Mouse (Mus musculus) MEL (cell line): ENCODE results near the gene Gas2. TPM values are rescaled to one million over a fixed set of nuclear protein-coding genes. Genes with fewer than 3 reads are reported as not detected.

Source experiments
- DNase-seq: peaks from one replicate; pipeline ENCODE4 v3.0.0; 2011; ENCODE audit warnings: low read depth, low spot score
- H3K27ac ChIP-seq: 2 replicates; pipeline ENCODE4 v1.5.1; 2012; ENCODE audit warnings: low read depth, mild to moderate bottlenecking, control low read depth, low read length, moderate library complexity; ENCODE audit not compliant: control insufficient read depth
- H3K27me3 ChIP-seq, 2 experiments: fragments of 150-350 bp in 1 of 2; sonication (generic) in 1 of 2; 2 replicates each; pipeline ENCODE4 v1.6.1; 2012; ENCODE audit warnings: low read length in 2 of 2, mild to moderate bottlenecking in 2 of 2, improper control_type of control experiment in 1 of 2, moderate library complexity in 1 of 2; ENCODE audit not compliant: insufficient read depth in 2 of 2, control insufficient read depth in 1 of 2
- H3K36me3 ChIP-seq, 2 experiments: 2 replicates each; pipeline ENCODE4 v1.6.1; 2012 to 2014; ENCODE audit warnings: low read length in 2 of 2, improper control_type of control experiment in 1 of 2, inconsistent platforms in 1 of 2, mild to moderate bottlenecking in 1 of 2; ENCODE audit not compliant: insufficient read depth in 2 of 2, control insufficient read depth in 1 of 2
- H3K4me1 ChIP-seq, 2 experiments: fragments of 150-350 bp in 1 of 2; sonication (generic) in 1 of 2; 2 replicates each; pipeline ENCODE4 v1.6.1; 2012; ENCODE audit warnings: low read length in 2 of 2, improper control_type of control experiment in 1 of 2, mild to moderate bottlenecking in 1 of 2; ENCODE audit not compliant: insufficient read depth in 2 of 2, control insufficient read depth in 1 of 2
- H3K4me3 ChIP-seq, 2 experiments: fragments of 150-350 bp in 1 of 2; sonication (generic) in 1 of 2; 2 replicates each; pipeline ENCODE4 v1.5.1; 2012; ENCODE audit warnings: low read depth in 2 of 2, low read length in 2 of 2, mild to moderate bottlenecking in 2 of 2, moderate library complexity in 2 of 2, control low read depth in 1 of 2, improper control_type of control experiment in 1 of 2; ENCODE audit not compliant: control insufficient read depth in 1 of 2, insufficient read depth in 1 of 2
- H3K79me2 ChIP-seq: 2 replicates; pipeline ENCODE4 v1.6.1; 2012; ENCODE audit warnings: mild to moderate bottlenecking, low read length, moderate library complexity; ENCODE audit not compliant: control insufficient read depth, poor library complexity, insufficient read depth
- H3K9ac ChIP-seq: 2 replicates; pipeline ENCODE4 v1.6.1; 2012; ENCODE audit warnings: low read depth, mild to moderate bottlenecking, control low read depth, low read length, moderate library complexity; ENCODE audit not compliant: control insufficient read depth, poor library complexity, severe bottlenecking
- H3K9me3 ChIP-seq: fragments of 150-350 bp; sonication (generic); replicated peaks from 2 replicates; pipeline ENCODE4 v1.6.1; 2012; ENCODE audit warnings: mild to moderate bottlenecking, low read length, improper control_type of control experiment, moderate library complexity; ENCODE audit not compliant: insufficient read depth
- CHD1 ChIP-seq: IDR thresholded peaks from 2 replicates; pipeline ENCODE4 v1.6.1; 2012; ENCODE audit warnings: low read depth, mild to moderate bottlenecking, inconsistent platforms, low read length, improper control_type of control experiment
- ELF1 ChIP-seq: IDR thresholded peaks from 2 replicates; pipeline ENCODE4 v1.6.1; 2014; ENCODE audit warnings: low read depth, mild to moderate bottlenecking, inconsistent platforms, low read length, improper control_type of control experiment, moderate library complexity
- JUND ChIP-seq: IDR thresholded peaks from 2 replicates; pipeline ENCODE4 v1.6.1; 2011; ENCODE audit warnings: low read depth, mild to moderate bottlenecking, improper control_type of control experiment, low read length
- KAT2A ChIP-seq: conservative IDR thresholded peaks from 2 replicates; pipeline ENCODE4 v1.6.1; 2012; ENCODE audit warnings: low read depth, low read length, improper control_type of control experiment, inconsistent platforms
- MAFK ChIP-seq: IDR thresholded peaks from 2 replicates; pipeline ENCODE4 v1.6.1; 2011; ENCODE audit warnings: low read depth, mild to moderate bottlenecking, low read length, improper control_type of control experiment, borderline replicate concordance
- MEF2A ChIP-seq: IDR thresholded peaks from 2 replicates; pipeline ENCODE4 v1.6.1; 2014; ENCODE audit warnings: low read depth, mild to moderate bottlenecking, inconsistent platforms, low read length, improper control_type of control experiment; ENCODE audit not compliant: poor library complexity, insufficient replicate concordance, severe bottlenecking; ENCODE audit errors: extremely low read depth
- MXI1 ChIP-seq: IDR thresholded peaks from 2 replicates; pipeline ENCODE4 v1.6.1; 2011; ENCODE audit warnings: mild to moderate bottlenecking, low read depth, low read length, improper control_type of control experiment
- NELFE ChIP-seq: IDR thresholded peaks from 2 replicates; pipeline ENCODE4 v1.6.1; 2011; ENCODE audit warnings: low read depth, low read length, improper control_type of control experiment
- NRF1 ChIP-seq: IDR thresholded peaks from 2 replicates; pipeline ENCODE4 v1.6.1; 2014; ENCODE audit warnings: low read depth, mild to moderate bottlenecking, inconsistent platforms, low read length, improper control_type of control experiment, moderate library complexity; ENCODE audit not compliant: poor library complexity, insufficient read depth, severe bottlenecking
- POLR2AphosphoS2 ChIP-seq: IDR thresholded peaks from 2 replicates; pipeline ENCODE4 v1.6.1; 2011; ENCODE audit warnings: low read length, improper control_type of control experiment
- RAD21 ChIP-seq: IDR thresholded peaks from 2 replicates; pipeline ENCODE4 v1.6.1; 2011; ENCODE audit warnings: mild to moderate bottlenecking, low read depth, low read length, improper control_type of control experiment
- TBP ChIP-seq: IDR thresholded peaks from 2 replicates; pipeline ENCODE4 v1.8.0; 2011; ENCODE audit warnings: low read depth, low read length, improper control_type of control experiment
- TCF12 ChIP-seq: IDR thresholded peaks from 2 replicates; pipeline ENCODE4 v1.6.1; 2014; ENCODE audit warnings: low read depth, mild to moderate bottlenecking, inconsistent platforms, low read length, improper control_type of control experiment, moderate library complexity
- USF1 ChIP-seq: IDR thresholded peaks from 2 replicates; pipeline ENCODE4 v1.6.1; 2014; ENCODE audit warnings: low read depth, mild to moderate bottlenecking, inconsistent platforms, low read length, improper control_type of control experiment, moderate library complexity
- ZKSCAN1 ChIP-seq: IDR thresholded peaks from 2 replicates; pipeline ENCODE4 v1.6.1; 2012; ENCODE audit warnings: low read depth, mild to moderate bottlenecking, inconsistent platforms, low read length, improper control_type of control experiment, moderate library complexity
- ZMIZ1 ChIP-seq: IDR thresholded peaks from 2 replicates; pipeline ENCODE4 v1.6.1; 2012; ENCODE audit warnings: low read depth, mild to moderate bottlenecking, inconsistent platforms, low read length, improper control_type of control experiment, moderate library complexity
- polyA plus RNA-seq, 2 experiments: library from polyadenylated mRNA; stranded (reverse) in 1 of 2; unstranded in 1 of 2; fragments of >175 nt in 1 of 2; fragments of >200 nt in 1 of 2; gene quantifications; 2 replicates each; pipeline versions ENCODE4 v1.2.1 to v1.2.4; 2012; ENCODE audit warnings: low replicate concordance in 2 of 2, low read depth in 1 of 2; ENCODE audit not compliant: insufficient read length in 2 of 2, insufficient read depth in 1 of 2, missing spikeins in 1 of 2
- total RNA-seq: library from RNA; depleted of rRNA; stranded (reverse); fragments of 300-350 nt; gene quantifications from 2 replicates; pipeline ENCODE4 v1.2.3, GENCODE M21; 2012

Gas2 gene
- total and polyA plus RNA-seq, 3 experiments: 10.8 to 21.2 TPM; not detected in 1

DNA sequence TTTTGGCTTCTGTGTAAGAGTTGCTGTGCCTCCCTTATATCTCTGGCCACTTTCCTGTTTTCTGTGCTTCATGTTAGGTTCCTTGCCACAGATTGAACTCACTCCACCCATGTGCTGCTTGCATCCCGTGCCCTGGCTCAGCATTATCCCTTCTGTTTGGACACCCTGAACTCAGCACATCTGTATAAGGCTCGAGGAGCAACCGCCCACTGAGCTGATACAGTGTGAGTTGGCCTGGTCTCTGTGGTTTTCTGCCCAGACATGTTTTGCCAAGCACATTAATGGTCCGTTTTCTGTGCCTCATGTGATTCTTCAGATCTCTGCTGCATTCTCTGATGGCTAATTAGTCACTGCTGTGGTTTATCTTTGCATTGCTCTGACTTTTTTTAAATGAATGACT lies 105.8 kb downstream of the Gas2 start:
- H3K4me3 ChIP-seq: no peak overlapping the region
- DNase-seq: no peak
- no peaks in the 10 kb centered on the region for H3K9me3 ChIP-seq
- no peak overlapping the region for H3K9ac ChIP-seq
- H3K36me3 ChIP-seq: no peaks in the 10 kb centered on the region
- no peak overlapping the region for H3K27ac ChIP-seq
- no peaks in the 10 kb centered on the region for H3K4me1 ChIP-seq
- TF ChIP-seq KAT2A: no peak
- no peak for TF ChIP-seq ZMIZ1
- TF ChIP-seq NRF1: no peak
- TF ChIP-seq USF1: no peak
- no peak for TF ChIP-seq MEF2A
- TF ChIP-seq TCF12: no peak
- TF ChIP-seq TBP: no peak
- no peak for TF ChIP-seq CHD1
- no peak for TF ChIP-seq MXI1
- TF ChIP-seq ELF1: no peak
- no peak for TF ChIP-seq NELFE
- no peak for TF ChIP-seq JUND
- TF ChIP-seq ZKSCAN1: no peak
- no peaks in the 10 kb centered on the region for H3K79me2 ChIP-seq
- no peaks in the 10 kb centered on the region for H3K27me3 ChIP-seq

GRCm38 (mm10) chr7:51969379-51969778 lies 107.6 kb downstream of the Gas2 start:
- H3K9ac ChIP-seq: no peak overlapping the region
- no peaks in the 10 kb centered on the region for H3K9me3 ChIP-seq
- no peaks in the 10 kb centered on the region for H3K27me3 ChIP-seq
- DNase-seq: no peak
- H3K27ac ChIP-seq: no peak overlapping the region
- H3K36me3 ChIP-seq: no peaks in the 10 kb centered on the region
- no peaks in the 10 kb centered on the region for H3K79me2 ChIP-seq
- TF ChIP-seq POLR2AphosphoS2 (no peak), ZKSCAN1 (no peak), RAD21 (no peak), CHD1 (no peak), MAFK (no peak)
- H3K4me1 ChIP-seq: no peaks in the 10 kb centered on the region
- no peak overlapping the region for H3K4me3 ChIP-seq
